Mouse (Mus musculus) macrophage (primary cell): ENCODE data around the gene Gde1. TPM values are rescaled to one million over a fixed set of nuclear protein-coding genes. Genes with fewer than 3 reads are reported as not detected.
A peak's percentile ranks its signal among the peaks of the same experiment; 100 is the strongest.

Experiments
- H3K27ac ChIP-seq: fragments of 350-480 bp; formaldehyde crosslinking; 2 replicates; pipeline ENCODE4 v1.9.0; 2021
- H3K36me3 ChIP-seq: fragments of 350-480 bp; formaldehyde crosslinking; 2 replicates; pipeline ENCODE4 v1.9.0; 2021; ENCODE audit errors: inconsistent target
- H3K4me3 ChIP-seq: fragments of 350-480 bp; formaldehyde crosslinking; 2 replicates; pipeline ENCODE4 v1.9.0; 2021; ENCODE audit errors: inconsistent target
- H3K79me2 ChIP-seq: fragments of 350-480 bp; formaldehyde crosslinking; 2 replicates; pipeline ENCODE4 v1.9.0; 2021; ENCODE audit errors: inconsistent target
- WGBS: methylation state at CpG from one replicate; pipeline ENCODE4 v1.1.7; 2026; ENCODE audit warnings: inconsistent platforms; ENCODE audit not compliant: missing documents; 5-methylcytosine and 5-hydroxymethylcytosine counted together
- polyA plus RNA-seq: library from polyadenylated mRNA; stranded (reverse); fragments of 250-400 nt; gene quantifications from 3 replicates; pipeline ENCODE4 v1.2.4, GENCODE M21; 2018; ENCODE audit warnings: inconsistent platforms

Gde1 gene
- polyA plus RNA-seq, 1 experiment from 2014 or later: 88.2 TPM

- no peak overlapping the region for H3K4me3 ChIP-seq
- no peak overlapping the region for H3K27ac ChIP-seq
- WGBS: 96% methylated on average over 9 of the region's 9 CpGs
- H3K36me3 ChIP-seq: no peaks in the 10 kb centered on the region
- H3K79me2 ChIP-seq: no peaks in the 10 kb centered on the region
Measured at GRCm38 (mm10) chr7:118723927-118724326, 18.3 kb upstream of the Gde1 start.

GRCm38 (mm10) chr7:118718066-118718465 is 12.5 kb upstream of the Gde1 start:
- Histone ChIP-seq H3K79me2 (no peaks in the 10 kb centered on the region), H3K4me3 (no peak overlapping the region), H3K36me3 (no peaks in the 10 kb centered on the region), H3K27ac (no peak overlapping the region)
- 95% methylated on average over 4 of the region's 4 CpGs for WGBS

- Histone ChIP-seq H3K4me3 (no peak overlapping the region), H3K79me2 (no peaks in the 10 kb centered on the region), H3K27ac (no peak overlapping the region), H3K36me3 (no peaks in the 10 kb centered on the region)
- WGBS: 100% methylated on average over 1 of the region's 1 CpGs
Measured at GRCm38 (mm10) chr7:118714873-118715272, 9.3 kb upstream of the Gde1 start.

GRCm38 (mm10) chr7:118712228-118713173 is 6.9 kb upstream of the Gde1 start, which contains the start of gene Ccp110:
TSS of gene Ccp110 (plus strand) at chr7:118712552.
- WGBS: 1% methylated on average over 46 of the region's 48 CpGs
- H3K27ac ChIP-seq: no peak within 1 kb of the TSS
- no peaks in the 10 kb centered on the region for H3K79me2 ChIP-seq
- peak within 1 kb of the TSS; percentile 90 for H3K4me3 ChIP-seq
- H3K36me3 ChIP-seq: no peaks in the 10 kb centered on the region

- WGBS: 90% methylated on average over 3 of the region's 5 CpGs
- Histone ChIP-seq H3K4me3 (no peak overlapping the region), H3K27ac (no peak overlapping the region), H3K36me3 (no peaks in the 10 kb centered on the region), H3K79me2 (no peaks in the 10 kb centered on the region)
Measured at GRCm38 (mm10) chr7:118710776-118711175, 5.2 kb upstream of the Gde1 start.

GRCm38 (mm10) chr7:118708002-118708401 is 2.4 kb upstream of the Gde1 start:
- 95% methylated on average over 3 of the region's 4 CpGs for WGBS
- H3K79me2 ChIP-seq: peaks cover 19% of the 10 kb centered on the region; the same call in 1 of the 2 replicates

GRCm38 (mm10) chr7:118707216-118707615 is 1.6 kb upstream of the Gde1 start:
- no peaks in the 10 kb centered on the region for H3K36me3 ChIP-seq
- no peak overlapping the region for H3K4me3 ChIP-seq
- no peak overlapping the region for H3K27ac ChIP-seq
- H3K79me2 ChIP-seq: peaks cover 23% of the 10 kb centered on the region; the same call in 1 of the 2 replicates
- 80% methylated on average over 1 of the region's 2 CpGs for WGBS

More at GRCm38 (mm10) chr7:118708002-118708401, 2.4 kb upstream of the Gde1 start:
- Histone ChIP-seq H3K36me3 (no peaks in the 10 kb centered on the region), H3K4me3 (no peak overlapping the region), H3K27ac (no peak overlapping the region)

GRCm38 (mm10) chr7:118706488-118706887 is 910 bp upstream of the Gde1 start:
- no peaks in the 10 kb centered on the region for H3K36me3 ChIP-seq
- WGBS: 91% methylated on average over 5 of the region's 5 CpGs
- peaks cover 31% of the 10 kb centered on the region for H3K79me2 ChIP-seq
- no peak overlapping the region for H3K4me3 ChIP-seq
- H3K27ac ChIP-seq: no peak overlapping the region

- Histone ChIP-seq H3K79me2 (peaks cover 35% of the 10 kb centered on the region), H3K27ac (no peak overlapping the region), H3K4me3 (no peak overlapping the region), H3K36me3 (no peaks in the 10 kb centered on the region)
- 83% methylated on average over 6 of the region's 6 CpGs for WGBS
Measured at GRCm38 (mm10) chr7:118706051-118706450, 473 bp upstream of the Gde1 start.

- H3K27ac ChIP-seq: no peak overlapping the region
Measured at GRCm38 (mm10) chr7:118704001-118704850, 1.4 kb downstream of the Gde1 start.

GRCm38 (mm10) chr7:118703144-118703561 is 2.4 kb downstream of the Gde1 start:
- Histone ChIP-seq H3K27ac (peak overlapping the region; percentile 32), H3K79me2 (peaks cover 63% of the 10 kb centered on the region), H3K4me3 (no peak overlapping the region), H3K36me3 (0 out of 2 replicates have a peak, but pooled peaks cover 3% of the 10 kb centered on the region)
- 36% methylated on average over 15 of the region's 15 CpGs for WGBS

More at GRCm38 (mm10) chr7:118704001-118704850, 1.4 kb downstream of the Gde1 start:
- Histone ChIP-seq H3K4me3 (peak overlapping the region; percentile 52), H3K36me3 (no peaks in the 10 kb centered on the region), H3K79me2 (peaks cover 53% of the 10 kb centered on the region)
- 85% methylated on average over 9 of the region's 9 CpGs for WGBS

GRCm38 (mm10) chr7:118698882-118699281 is 6.7 kb downstream of the Gde1 start:
- Histone ChIP-seq H3K4me3 (no peak overlapping the region), H3K36me3 (peaks cover 15% of the 10 kb centered on the region; the same call in 1 of the 2 replicates), H3K27ac (no peak overlapping the region), H3K79me2 (peaks cover 52% of the 10 kb centered on the region)
- 65% methylated on average over 9 of the region's 9 CpGs for WGBS

GRCm38 (mm10) chr7:118697168-118697567 is 8.4 kb downstream of the Gde1 start:
- WGBS: 58% methylated on average over 4 of the region's 4 CpGs
- Histone ChIP-seq H3K4me3 (no peak overlapping the region), H3K36me3 (peaks cover 24% of the 10 kb centered on the region; the same call in 1 of the 2 replicates)

GRCm38 (mm10) chr7:118696146-118696545 is 9.4 kb downstream of the Gde1 start:
- 95% methylated on average over 6 of the region's 6 CpGs for WGBS
- Histone ChIP-seq H3K36me3 (peaks cover 35% of the 10 kb centered on the region; the same call in 1 of the 2 replicates), H3K4me3 (no peak overlapping the region), H3K79me2 (peaks cover 31% of the 10 kb centered on the region), H3K27ac (no peak overlapping the region)

More at GRCm38 (mm10) chr7:118697168-118697567, 8.4 kb downstream of the Gde1 start:
- H3K27ac ChIP-seq: no peak overlapping the region
- peaks cover 41% of the 10 kb centered on the region for H3K79me2 ChIP-seq
